Mouse (Mus musculus) spleen, postnatal 10 days (tissue): ENCODE results near the gene Lypd9.
"Not testable (repeated sequence)": the region's sequence is repeated elsewhere in the genome, so short reads cannot be mapped to it uniquely, and the experiment has no call there.

Experiments used
- DNase-seq, 2 experiments: peaks; one replicate each; pipeline ENCODE4 v3.0.0; 2021 to 2022; ENCODE audit warnings: low spot score in 2 of 2

Lypd9 gene

DNA sequence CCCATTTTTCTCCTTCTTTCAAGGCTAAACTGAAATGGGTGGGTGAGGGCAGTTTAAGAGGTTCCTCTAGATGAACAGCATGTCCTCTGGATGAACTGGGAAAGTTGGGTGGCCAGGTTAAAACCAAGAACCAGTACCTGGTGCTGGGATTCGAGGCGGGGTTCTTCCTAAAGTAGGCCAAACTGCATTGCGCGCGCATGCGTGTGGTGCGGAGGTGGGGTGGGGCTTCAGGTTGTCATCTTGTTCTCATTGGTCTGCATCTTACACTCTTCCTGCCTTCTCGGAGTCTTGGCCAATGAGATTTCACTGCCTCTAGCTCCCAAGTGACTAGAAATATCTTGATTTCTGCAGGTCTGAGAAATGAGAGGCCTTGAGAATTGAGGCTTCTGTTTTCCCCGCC, at the start of gene Lypd9:
Lypd9 (minus strand) TSS at position 165 of the 400 bp plus-strand sequence.
- DNase-seq = no peak

DNA sequence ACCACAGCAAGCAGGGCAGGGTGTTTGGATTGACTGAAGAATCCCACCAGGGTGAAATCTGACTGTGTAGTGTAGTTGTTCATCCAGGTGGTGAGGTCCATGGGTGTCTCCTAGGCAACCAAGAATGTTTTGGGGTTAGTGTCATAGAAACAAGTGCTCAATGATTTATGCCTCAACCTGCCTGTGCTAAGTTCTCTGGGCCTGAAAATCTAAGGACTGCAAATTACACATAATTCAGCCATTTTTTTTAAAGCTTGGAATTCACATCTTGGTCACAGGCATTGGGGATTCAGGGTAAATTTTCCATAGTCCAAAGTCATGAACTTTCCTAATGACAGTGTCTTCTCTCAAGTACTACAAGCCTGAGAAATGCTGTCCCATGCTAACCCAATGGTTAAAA, 49.7 kb upstream of the Lypd9 start, which contains the start of gene Olfr331:
Olfr331 (minus strand) TSS at position 101 of the 400 bp plus-strand sequence.
- DNase-seq = not testable (repeated sequence)

DNA sequence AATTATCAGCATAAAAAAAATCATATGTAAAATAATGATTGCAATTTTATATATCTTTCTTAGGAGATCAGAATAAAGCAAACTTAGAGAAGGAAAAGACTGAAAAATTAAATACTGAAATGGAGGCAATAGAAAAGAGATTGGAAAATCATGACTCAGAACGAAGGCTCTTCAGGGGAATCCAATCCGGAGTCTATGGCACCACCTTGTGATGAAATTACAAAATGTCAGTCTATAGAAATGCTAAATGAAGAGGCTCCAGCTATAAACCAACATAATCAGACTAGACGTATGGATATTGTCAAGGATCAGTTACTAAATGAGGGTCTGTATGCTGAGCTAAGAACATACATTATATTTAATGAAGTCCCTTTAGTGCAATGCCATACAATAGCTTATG, 46.6 kb upstream of the Lypd9 start:
- DNase-seq = no peak

DNA sequence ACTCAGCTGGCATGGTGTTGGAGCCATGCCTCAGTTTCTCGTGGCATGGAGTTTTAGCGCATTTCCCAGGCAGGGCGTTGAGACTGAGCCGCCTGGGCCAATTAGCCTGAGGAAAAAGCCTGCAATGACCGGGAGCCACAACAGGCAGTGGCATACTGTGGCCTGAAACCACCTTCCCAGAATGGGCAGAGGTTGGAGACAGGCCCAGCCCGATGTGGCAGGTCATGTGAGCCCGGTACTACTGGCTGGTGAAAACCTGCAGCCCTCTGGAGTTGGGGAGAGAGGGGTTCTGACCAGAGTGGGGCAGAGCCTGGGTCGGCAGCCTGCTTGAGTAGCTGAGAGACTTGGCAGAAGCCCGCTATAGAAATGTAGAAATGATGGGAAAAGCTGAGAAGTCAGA, 46.0 kb upstream of the Lypd9 start:
- no peak for DNase-seq

DNA sequence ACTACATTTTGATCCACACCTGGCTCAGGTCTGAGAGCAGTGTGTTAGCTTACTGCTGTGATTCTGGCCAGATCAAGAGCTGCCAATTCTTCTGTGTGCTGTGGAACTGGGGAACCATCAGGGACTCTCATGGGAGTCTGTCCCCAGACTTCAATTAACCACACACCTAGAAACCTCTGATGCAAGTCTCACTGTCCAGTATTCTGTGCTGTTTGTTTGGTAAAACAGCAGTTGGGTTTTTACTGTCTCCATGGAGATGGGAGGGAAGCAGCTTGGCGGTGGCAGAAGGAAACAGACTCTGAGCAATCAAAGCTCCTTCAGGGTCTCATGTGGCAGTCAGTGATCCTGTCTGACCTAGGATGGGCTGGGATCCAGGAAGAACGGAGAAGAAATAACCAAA, 39.7 kb upstream of the Lypd9 start, which contains the start of gene Olfr332:
Olfr332 (minus strand) TSS at position 101 of the 400 bp plus-strand sequence.
- DNase-seq = no peak

DNA sequence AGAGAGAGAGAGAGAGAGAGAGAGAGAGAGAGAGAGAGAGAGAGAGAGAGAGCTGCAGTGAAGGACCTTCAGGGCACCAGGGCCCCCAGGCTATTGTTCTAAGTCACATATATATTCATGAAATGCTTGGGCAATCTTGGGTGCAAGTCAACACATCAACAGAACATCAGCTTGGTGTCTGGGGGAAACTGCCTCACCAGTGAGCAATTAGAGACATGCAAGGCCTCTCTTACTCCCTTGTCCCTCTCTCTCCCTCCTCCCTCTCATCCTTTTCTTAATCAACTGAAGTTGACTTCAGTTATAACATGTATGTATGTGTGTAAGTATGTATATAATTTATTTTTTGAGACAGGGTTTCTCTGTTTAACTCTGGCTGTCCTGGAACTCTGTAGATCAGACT, 9.4 kb upstream of the Lypd9 start, which contains the start of gene Olfr30:
Olfr30 (minus strand) TSS at position 101 of the 400 bp plus-strand sequence.
- DNase-seq = no peak

DNA sequence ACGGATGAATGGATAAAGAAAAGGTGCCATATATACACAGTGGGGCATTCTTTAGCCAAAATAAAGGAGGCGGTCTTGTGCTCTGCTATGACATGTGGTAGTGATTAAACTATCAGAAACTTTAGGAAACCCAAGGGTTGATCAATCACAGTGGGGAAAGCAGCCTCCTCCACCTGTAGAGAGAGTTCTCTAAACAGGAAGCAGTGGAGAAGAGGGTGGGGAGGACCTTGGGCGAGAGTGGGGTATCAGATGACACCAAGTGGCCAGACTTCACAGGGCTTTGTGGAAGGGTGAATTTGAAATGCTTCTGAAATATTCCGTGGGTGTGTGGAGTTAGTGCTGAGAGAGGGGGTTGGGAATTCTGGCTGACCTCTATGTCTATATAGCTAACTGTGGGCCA, 869 bp upstream of the Lypd9 start:
- DNase-seq = no peak

DNA sequence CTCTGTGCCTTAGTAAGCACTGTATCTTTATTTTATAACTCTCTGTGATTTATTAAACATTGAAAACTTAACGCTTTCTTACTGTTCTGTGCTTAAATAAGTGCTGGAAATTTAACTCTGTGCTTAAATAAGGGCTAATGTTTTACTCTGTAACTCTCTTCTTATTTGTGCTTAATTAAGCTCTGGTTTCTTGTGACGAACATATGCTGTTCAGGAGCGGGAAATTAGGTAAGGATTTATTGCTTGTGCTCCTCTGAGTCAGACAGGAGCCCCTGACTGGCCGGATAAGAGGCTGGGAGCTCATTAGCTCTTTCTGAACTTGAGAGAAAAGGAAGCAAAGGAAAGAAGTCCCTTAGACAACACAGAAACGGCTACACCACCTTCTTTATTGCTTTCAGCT, 14.9 kb downstream of the Lypd9 start:
- no peak for DNase-seq

DNA sequence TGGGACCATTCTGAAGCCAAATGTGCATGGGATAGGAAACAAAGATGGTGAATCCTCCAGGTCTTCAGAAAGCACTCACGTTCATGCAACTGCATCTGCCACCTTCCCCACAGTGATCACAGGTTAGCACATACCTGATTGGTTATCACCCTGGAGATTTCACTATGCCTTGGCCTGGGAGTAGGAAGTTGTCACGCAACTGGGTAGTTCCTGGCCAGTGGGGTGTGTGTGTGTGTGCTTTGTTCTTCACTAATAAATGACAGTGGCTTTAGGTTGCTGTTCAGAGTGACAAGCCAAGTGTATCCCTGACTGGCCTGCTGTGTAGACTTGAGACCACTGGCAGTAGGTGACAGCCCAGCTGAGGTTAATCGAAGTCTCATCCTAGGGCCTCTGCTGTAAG, 20.5 kb downstream of the Lypd9 start, which contains the start of gene Gm12253:
Gm12253 (plus strand) TSS at position 301 of the 400 bp plus-strand sequence.
- DNase-seq = no peak

DNA sequence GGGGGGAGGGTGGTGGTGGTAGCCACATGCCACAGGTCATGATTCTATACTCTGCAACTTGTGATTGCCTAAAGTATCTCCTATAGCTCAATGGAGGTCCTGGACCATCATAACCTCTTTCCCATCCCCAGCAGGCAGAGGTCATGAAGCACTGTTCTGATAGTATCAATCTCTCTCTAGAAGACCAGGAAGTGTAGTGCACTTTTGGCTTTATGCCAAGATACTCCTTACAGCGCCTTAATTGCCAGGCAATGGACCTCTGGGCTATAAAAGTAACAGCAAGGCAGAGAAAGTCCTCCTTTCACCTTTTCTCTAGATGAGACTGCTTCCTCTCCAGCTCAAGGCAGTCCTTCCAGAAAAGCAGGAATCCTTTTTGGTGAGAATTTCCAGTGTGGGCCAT, 31.9 kb downstream of the Lypd9 start, which contains the start of gene 1810065E05Rik:
1810065E05Rik (plus strand) TSS at position 297 of the 400 bp plus-strand sequence.
- DNase-seq = no peak

DNA sequence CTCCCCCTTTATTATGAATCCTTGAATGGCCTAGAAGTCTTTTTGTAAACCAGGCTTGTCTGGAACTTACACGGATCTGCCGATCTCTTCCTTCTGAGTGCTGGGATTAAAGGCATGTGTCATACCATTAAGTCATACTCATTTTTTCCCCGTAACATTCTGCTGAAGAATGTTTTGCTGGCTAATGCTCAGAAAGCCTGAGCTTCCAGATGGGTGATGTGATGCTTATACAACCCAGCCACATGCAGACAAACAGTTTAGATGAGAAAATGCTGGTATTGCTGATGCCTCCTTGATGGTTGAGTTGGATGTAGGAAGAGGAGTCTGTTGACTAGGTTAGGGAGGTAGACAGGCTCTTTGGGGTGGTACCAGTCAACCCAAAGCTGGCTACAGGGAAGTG, 34.4 kb downstream of the Lypd9 start:
- DNase-seq = no peak

DNA sequence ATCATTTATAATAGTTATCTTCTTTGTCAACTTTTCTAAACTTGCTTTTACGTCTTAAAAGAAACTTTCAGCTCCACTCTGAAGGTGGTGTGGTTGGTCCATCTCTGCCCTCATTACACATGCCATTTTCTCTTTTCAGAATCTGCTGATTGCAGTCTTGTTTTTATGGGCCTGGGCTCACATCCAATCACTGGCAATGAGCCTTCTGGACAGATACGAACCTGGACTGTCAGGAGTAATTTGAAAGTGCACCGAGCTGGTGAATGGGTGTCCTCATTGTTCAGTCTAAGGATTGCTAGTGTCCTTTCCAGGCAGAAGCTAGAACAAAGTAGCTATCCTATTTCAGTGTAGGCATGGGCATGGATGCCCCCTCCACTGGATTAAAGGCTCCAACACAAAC, 44.7 kb downstream of the Lypd9 start:
- no peak for DNase-seq

DNA sequence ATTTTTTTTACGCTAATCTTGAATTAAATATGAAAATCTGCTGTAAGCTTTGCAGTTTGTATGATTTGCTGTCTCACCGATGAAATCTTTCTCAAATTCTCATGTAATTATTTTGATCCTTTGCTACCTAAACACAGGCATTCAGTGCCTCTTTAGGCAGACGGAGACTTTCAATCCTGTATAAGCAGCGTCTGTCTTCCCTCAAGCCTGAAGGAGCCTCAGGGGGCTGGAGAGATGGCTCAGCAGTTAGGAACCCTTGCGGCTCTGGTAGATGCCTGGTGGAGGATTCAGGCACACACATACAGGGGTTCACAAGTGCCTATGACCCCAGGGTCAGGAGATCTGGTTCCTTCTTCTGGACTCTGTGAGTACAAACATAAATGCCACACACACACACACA, 52.1 kb downstream of the Lypd9 start:
- no peak for DNase-seq

DNA sequence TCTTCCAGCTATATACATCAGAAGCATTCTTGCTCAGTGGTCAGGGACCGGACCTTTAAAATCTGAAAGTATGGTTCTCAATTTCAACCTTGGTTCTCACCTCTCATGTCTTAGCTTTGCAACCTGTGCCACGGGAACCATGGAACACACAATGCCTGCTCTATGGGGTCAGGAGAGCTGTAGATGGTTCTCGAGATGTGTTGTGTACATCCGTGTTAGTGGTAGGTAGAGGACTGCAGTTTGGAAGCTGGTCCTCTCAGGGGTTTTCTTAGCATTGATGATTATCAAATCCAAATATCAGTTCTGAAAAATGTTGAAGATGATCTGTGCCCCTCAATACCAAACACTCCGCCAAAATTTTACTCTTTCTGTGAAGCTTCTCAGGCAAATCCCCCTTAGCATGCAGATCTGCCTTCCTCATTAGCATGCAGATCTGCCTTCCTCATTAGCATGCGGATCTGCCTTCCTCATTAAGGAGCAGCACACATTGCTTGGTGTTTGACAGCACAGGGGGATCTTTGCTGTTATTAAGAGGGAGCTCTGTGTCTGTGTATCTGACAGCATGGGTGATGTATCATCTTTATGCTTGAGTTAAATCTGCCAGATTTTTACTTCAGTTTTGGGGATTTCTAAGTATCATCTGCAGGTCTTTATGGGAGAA, 52.6 kb downstream of the Lypd9 start:
- DNase-seq = no peak
